Mouse (Mus musculus): ENCODE measurements around the gene Olfr1163.
"Not testable (repeated sequence)": the region's sequence is repeated elsewhere in the genome, so short reads cannot be mapped to it uniquely, and the experiment has no call there.

Gene Olfr1163

DNA sequence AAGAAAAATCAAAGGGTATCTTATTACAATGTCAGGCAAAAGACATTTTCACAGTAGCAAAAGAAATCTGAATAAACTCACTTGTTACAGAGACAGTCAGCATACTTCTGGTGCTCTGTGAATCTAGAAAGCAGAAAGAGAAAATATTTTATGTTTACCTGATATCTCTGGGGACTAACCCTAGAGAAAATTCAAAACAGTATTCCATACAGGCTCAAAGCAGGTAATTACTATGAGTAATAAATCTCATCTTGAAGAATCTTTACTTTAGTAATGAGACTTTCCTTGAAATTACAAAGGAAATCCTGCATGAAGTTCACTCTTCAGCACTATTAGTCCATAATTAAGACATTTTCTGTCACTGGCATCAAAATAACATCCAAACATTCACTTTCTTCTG, at the start of gene Olfr1163:
Olfr1163 (minus strand) TSS at position 101 of the 400 bp plus-strand sequence.
- no peak for DNase-seq (ENCODE audit: low read depth in 2 of 2, low spot score in 2 of 2)

DNA sequence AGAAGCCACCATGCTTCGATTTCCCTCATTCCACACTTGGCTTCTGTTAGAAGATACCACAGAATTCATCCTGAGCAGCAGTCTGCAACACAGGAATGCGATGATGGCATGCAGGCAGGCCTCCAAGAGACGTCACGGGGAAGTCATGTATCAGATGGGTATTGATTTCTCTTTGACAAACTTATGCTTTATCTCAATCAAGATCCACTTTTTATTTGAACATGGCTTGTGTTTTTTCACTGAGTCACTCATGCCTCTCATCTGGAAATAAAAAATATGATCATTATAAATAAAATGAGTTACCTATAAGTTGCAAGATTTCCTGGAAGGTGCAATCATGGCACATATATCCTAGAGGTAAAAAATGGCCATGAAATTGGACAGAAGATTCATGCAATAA, 22.2 kb upstream of the Olfr1163 start, which contains the start of gene Olfr1164:
Olfr1164 (minus strand) TSS at position 101 of the 400 bp plus-strand sequence.
- DNase-seq (ENCODE audit: low read depth in 2 of 2, low spot score in 2 of 2): no peak

DNA sequence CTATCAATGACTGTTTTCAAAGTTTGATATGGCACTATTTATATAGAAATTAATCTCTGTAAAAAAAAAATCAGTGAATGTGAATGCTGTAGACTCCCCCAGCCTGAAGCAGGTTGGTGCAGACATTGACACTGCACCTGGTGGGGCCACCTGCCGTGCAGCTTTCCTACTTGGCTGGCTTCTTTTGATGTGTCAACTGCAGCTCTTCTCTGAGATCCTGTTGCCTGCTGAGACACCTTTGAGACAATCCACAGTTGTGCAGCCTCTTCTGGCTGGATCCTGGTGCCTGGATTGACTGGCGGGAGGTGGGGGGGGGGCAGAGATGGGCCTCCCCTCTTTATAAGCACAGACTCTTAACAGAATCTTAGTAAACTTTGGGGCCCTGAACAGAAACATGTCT, 8.0 kb downstream of the Olfr1163 start:
- DNase-seq (ENCODE audit: low read depth in 2 of 2, low spot score in 2 of 2): no peak

DNA sequence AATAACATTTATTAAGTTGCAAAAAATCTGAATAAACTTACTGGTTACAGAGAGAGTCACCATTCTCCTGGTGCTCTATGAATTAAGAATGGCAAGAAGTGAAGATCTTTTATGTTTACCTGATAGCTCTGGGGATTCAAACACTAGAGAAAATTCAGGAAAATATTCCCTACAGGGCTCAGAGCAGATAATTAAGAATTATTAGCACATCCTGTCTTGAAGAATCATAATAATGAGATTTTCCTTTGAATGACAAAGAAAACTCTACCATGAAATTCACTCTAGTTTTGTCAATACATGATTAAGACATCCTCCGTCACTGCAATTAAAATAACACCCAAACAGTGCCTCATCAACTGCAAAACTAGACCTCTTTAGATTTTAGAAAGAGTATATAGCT, 20.6 kb downstream of the Olfr1163 start, which contains the start of gene Olfr1162:
Olfr1162 (minus strand) TSS at position 101 of the 400 bp plus-strand sequence.
- DNase-seq (ENCODE audit: low read depth in 2 of 2, low spot score in 2 of 2): no peak

DNA sequence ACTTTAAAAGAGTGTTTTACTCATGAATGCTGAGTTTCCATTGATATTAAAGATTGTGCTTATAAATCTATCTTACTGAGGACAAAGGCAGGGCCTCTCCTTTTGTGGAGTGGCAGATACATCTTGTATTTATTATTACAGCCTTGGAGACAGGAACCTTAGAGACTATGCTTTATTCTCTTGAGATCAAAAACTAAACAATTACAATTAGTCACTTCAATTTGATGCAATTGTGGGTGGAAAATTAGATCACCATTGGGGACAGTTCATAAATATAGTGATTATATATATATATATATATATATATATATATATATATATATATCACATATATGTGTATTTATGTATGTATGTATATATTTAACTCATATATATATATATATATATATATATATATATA, 34.0 kb downstream of the Olfr1163 start, which contains the start of gene Olfr73:
Olfr73 (minus strand) TSS at position 101 of the 400 bp plus-strand sequence.
- DNase-seq (ENCODE audit: low read depth in 2 of 2, low spot score in 2 of 2): no peak

DNA sequence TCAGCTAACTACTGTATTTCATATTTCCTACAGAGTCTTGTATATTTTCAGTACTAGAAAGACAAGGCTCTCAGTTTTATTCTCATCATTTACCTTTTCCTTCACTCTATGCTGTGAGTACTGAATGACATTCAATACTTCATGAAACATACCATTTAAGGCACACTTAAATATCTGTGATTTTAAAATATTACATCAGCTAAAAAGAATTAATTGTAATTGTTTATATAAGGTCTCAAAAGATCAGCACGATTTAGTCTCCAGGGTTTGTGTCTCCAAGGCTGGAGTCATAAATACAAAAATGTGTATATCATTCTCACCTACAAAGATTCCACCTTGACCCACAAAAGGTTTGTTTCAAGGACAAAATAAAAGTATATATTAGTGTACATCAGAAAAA, 49.2 kb downstream of the Olfr1163 start, which contains the start of gene Olfr1161:
Olfr1161 (plus strand) TSS at position 301 of the 400 bp plus-strand sequence.
- not testable (repeated sequence) for DNase-seq (ENCODE audit: low read depth in 2 of 2, low spot score in 2 of 2)
